Mouse (Mus musculus) stomach, postnatal 0 days (tissue): ENCODE results near the gene Eif2a.

Experiments used
- CTCF ChIP-seq: IDR thresholded peaks from 2 replicates; pipeline ENCODE4 v1.5.1; 2016; ENCODE audit warnings: antibody characterized with exemption, low read depth, mild to moderate bottlenecking, moderate library complexity
- EP300 ChIP-seq: optimal IDR thresholded peaks from 2 replicates; pipeline ENCODE3; 2016; ENCODE audit warnings: antibody characterized with exemption

GRCm38 (mm10) chr3:58581530-58581929 lies 55.9 kb downstream of the Eif2a start:
- no peak for TF ChIP-seq EP300
- TF ChIP-seq CTCF, result no peak
